Mouse (Mus musculus) hematopoietic stem cell, adult 5-6 weeks (primary cell): ENCODE measurements around the gene Igflr1. TPM values are rescaled to one million over a fixed set of nuclear protein-coding genes. Genes with fewer than 3 reads are reported as not detected.

Experiments
- ATAC-seq, 2 experiments: fragments of 125-278 bp in 1 of 2; replicated peaks in 1 of 2; 2 replicates each; pipeline ENCODE4 v1.8.0; 2016 to 2017; ENCODE audit warnings: inconsistent platforms in 2 of 2, mild to moderate bottlenecking in 2 of 2, moderate number of reproducible peaks in 2 of 2, low read depth in 1 of 2, moderate TSS enrichment in 1 of 2; ENCODE audit not compliant: low FRiP score in 2 of 2, poor library complexity in 2 of 2, severe bottlenecking in 2 of 2, insufficient read depth in 1 of 2, low TSS enrichment in 1 of 2
- total RNA-seq: library from RNA; stranded (forward); fragments of 172-1452, 232-1000 nt; gene quantifications from 2 replicates; pipeline ENCODE4 v1.2.3, GENCODE M21; 2017

Gene Igflr1
- 0.63 TPM in 1 of 2 replicates, not detected in the other for total RNA-seq

DNA sequence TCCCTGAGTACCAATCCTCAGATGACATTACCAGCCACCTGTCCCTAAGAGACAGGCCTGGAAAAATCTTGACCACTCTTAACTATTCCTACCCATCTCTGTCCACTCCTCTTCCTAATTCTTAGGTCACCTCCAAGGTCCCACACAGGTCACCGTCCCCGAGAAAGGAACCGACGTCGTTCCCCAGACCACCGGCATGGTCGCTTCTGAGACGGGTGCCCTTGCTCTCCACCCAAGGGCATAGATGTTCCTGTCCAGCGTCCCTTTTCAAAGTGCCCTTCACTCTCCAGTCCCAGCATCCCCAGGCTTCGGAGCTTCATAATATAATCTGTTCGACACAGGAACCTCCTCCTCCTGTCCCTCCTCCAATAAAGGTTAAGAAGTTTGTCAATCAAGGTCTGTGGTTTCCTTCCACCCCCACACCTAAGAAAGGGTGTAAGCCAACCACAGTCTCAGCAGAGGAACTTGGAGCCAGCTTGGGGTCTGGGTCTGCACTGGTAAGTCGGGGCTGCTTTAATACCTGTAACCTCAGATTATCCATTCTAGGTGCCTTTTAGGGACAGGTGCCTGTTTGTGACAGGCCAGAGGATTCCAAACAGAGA lies at the start of gene Igflr1:
TSS of gene Igflr1 (plus strand) at position 458 of the 602 bp plus-strand sequence.
- ATAC-seq: no peak

DNA sequence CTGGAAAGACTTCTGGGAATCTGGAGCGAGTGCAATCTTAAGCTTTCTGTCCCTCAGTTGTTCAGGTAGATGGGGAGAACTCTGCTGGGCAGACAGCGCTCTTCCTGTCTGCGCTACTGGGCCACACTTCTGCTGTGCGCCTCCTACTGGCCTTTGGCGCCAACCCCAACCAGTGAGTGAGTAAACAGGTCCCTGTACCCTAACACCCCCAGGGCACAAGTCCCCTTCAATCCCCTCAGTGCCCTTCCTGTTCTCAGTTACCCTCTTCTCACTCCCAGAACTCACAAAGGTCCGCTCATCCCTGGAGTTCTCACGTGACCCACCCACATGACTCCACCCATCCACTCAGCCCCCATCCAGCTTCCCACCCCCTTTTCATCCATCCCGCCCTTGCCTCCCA lies 46.9 kb upstream of the Igflr1 start:
- ATAC-seq: no peak

DNA sequence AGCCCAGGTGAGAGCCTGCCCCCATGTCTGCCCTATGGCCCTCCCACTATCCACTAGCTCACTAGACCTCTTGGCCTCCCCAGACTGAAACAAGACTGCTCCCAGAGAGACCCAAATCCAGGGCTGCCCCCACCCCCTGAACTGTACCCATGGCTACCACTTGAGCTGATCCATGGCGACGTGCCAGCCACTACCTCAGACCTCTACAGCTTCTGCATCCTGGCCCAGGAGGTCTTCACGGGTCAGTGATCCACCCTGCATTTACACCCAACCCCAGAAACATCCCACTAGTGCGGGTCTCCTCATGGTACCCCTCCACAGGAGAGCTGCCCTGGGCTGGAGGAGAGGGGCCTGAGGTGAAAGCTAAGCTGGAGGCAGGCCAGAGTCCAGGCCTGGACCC lies 44.8 kb upstream of the Igflr1 start:
- no peak for ATAC-seq

- ATAC-seq: no peak
Observed at GRCm38 (mm10) chr7:30520856-30521255, 44.4 kb upstream of the Igflr1 start.

DNA sequence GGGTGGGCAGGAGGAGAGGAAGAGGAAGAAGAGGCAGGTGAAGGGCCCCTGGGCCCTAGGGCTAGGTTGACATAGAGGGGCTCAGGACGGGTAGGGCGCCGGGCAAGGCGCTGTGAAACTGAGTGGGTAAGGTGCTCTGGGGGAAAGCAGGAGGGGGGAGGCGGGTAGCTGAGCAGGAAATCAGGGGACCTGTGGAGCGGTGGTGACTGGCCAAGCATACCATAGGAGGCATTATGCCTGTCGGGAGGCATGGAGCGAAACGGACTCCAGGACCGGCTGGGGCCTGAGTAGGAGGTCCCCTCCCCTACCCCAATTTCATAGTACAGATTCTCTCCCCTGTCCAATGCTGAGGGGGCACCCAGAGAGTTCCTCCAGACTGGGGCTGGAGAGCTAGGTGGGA lies 42.4 kb upstream of the Igflr1 start:
- ATAC-seq: no peak

DNA sequence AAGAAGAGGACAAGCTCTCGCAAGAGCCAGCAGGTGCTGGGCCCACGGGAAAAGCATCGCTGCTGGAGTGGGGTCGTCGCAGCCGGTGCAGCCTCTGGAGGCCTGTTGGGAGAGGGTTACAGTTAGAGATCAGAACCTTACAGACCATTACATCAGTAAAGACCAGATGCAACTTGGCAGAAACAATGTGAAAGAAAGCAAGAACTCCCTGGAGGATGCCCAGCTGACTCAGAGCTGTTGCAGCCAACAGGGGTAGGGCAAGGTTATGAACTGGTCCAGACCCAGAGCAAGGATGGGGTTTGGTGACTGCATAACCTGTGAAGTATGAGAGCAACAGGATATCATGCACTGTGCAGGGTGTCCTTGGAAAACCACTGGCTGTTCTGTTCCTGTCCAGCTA lies 40.7 kb upstream of the Igflr1 start:
- ATAC-seq: no peak

DNA sequence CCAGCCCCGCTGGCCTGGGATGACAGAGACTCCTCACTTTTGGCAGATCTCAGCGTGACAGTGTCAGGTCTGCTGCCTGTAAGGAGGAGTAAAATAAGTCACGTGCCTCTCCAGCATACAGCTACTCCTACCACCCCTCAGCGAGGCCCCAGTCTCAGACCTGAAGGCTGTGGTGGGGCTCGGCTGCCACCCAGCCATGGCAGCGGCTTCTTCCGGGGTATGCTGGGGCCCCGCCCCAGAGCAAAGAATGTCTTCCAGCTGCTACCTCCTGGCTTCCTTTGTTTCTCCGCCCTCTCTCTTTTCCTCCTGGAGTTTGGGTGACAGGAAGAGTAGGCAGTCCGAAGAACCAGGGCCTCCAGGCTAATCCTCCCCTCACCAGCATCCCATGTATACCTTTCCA lies 39.3 kb upstream of the Igflr1 start:
- ATAC-seq: no peak

DNA sequence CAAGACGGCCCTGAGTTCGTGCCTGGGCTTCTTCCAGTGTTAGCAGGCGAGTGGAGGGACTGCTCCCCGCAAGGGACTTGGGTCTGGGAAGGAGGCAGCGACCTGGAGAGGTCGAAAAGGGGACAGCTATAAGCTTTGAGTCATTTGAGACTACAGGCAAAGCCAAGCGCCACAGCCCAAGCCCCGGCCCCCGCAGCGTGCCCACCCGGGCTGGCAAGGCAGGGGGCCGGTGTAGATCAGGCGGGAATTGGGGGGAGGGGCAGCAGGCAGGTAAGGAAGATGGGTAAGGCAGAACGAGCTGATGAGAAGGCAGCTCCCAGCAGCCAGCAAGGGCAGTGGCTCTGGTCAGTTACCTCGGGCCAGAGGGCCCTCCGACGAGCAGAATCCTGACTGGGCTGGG lies 38.8 kb upstream of the Igflr1 start:
- ATAC-seq: no peak

GRCm38 (mm10) chr7:30526981-30527380 lies 38.2 kb upstream of the Igflr1 start:
- no peak for ATAC-seq

DNA sequence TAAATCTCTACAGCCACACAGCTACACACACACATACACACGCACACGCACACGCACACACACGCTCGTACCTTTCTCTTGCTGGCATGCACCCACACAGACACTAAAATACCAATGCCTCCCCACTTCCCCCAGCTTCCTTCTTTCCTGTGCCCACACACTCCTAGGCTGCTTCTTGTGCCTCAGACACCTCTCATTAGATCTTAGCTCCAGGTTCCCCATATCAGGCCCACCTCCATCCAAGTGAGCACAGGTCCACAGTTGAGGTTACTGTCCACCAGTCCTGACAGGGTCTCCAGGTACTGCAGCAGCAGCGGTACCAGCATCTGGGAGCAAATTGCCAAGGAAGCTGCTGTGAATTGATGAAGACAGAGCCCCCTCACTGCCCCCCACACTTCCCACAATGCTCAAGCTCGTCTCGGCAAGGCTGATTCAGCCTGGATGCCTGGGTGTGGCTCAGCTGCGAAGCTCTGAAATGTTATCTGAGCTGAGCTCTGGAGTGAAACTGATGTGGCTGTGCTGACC lies 33.9 kb upstream of the Igflr1 start:
- no peak for ATAC-seq

- no peak for ATAC-seq
Observed at GRCm38 (mm10) chr7:30532931-30533330, 32.3 kb upstream of the Igflr1 start.

GRCm38 (mm10) chr7:30533941-30534632 lies 31.1 kb upstream of the Igflr1 start:
- 0 out of 4 replicates have a peak, but pooled peaks of 1 of the 2 experiments have one; percentile 1 for ATAC-seq

DNA sequence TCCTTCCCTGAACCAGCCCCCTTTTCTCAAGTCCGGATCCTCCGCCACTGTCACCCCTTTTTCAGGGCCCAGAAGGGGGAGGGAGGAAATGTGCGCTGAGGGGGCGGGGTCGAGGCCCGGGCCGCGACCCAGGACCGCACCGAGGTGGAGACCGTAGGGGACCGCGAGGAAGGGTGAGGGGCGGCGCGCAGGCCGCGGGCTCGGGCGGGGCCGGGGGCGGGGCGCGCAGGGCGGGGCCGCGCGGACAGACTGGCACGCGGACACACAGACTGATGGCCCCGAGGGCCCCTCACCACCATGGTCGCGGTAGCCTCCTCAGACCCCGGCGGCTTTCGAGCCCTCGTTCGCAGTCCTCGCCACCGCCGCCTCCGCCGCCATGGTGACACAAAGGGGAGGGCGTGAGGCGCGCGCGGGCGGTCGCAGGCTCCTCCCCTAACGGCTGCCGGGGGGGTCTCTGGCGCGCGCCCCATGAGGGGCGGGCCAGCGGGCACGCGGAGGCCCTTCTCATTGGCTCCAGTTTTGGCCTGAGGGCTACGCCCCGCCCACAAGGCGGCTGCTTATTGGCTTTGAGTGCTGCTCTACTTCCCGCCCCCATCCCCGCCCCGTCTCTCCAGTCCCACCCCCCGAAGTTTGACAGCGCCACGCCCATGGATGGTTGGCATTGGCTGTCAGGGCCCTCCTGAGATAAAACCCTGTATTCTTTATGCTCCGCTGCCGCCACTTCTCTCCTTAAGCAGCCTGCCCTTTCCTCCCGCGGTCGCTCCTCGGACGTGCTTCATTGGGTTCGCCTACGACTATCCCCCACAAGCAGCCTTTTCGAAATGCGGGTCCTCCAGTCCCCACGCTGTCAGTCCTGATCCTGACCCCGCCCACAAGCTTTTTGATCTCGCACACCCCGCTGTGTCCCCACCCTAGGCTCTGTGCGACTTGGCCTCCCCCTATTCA lies 30.3 kb upstream of the Igflr1 start, which contains the start of gene Arhgap33:
TSS of gene Arhgap33 (minus strand) at position 428 of the 945 bp plus-strand sequence.
- ATAC-seq: peak; percentile 86 to 88

DNA sequence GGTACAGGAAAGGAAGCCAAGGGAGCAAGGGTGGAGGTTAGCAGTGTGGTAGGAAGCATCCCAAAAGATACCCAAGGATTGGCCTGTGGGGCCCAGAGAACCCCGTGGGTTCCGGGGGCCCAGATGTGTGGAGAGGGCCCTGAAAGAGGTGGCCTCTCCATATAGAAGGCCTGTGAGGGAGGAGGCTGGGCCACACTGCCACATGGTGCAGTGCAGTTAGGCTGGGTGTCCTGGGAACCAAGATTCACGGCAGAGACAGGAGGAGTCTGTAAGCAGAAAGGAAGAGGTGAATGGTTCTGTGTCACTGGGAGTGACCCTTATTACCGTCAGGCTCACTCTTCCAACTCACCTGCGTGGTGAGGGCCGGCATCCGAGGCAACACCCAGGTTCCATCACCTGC lies 24.7 kb upstream of the Igflr1 start:
- ATAC-seq: no peak

DNA sequence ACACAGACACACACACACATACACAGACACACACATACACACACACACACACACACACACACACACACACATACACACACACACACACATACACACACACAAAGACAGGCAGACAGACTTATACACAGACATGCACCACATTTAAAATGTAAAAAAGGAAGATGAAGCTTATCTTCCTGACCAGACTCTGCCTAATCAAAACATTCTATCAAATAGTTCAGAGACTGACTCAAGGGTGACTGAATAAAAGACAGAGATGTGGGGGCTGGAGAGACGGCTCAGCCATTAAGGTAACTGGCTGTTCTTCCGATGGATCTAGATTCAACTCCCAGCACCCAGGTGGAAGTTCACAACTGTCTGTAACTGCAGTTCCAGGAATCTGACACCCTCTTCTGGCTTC lies 20.9 kb upstream of the Igflr1 start:
- ATAC-seq: no peak

- ATAC-seq: no peak
Observed at GRCm38 (mm10) chr7:30549880-30550279, 15.3 kb upstream of the Igflr1 start.

DNA sequence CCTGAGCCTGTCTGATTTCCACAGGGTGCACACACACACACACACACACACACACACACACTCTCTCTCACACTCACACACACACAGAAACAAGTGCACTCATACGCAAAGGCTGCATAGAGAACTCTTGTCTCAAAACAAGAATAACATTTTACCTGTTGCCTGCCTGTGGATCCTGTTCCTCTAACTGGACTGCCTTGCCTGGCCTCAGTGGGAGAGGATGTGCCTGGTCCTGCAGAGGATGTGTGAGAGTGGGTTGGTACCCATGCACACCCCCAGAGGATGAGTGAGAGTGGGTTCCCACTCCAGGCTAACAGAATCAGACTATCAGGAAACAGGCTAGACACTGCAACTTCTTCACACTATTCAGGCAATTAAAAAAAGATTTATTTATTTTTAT lies 14.6 kb upstream of the Igflr1 start:
- no peak for ATAC-seq
